Mouse (Mus musculus): ENCODE results near the gene Dag1. TPM values are rescaled to one million over a fixed set of nuclear protein-coding genes. Genes with fewer than 3 reads are reported as not detected.

The Dag1 gene
- polyA plus RNA-seq, 1 experiment from 2014 or later, result 62.4 TPM

GRCm38 (mm10) chr9:108154814-108155213, 108.9 kb downstream of the Dag1 start:
- no peaks in the 10 kb centered on the region for H3K36me3 ChIP-seq (ENCODE audit: control insufficient read depth, insufficient read depth, low read length)
- 92% methylated on average over 12 of the region's 12 CpGs for WGBS
- DNase-seq (ENCODE audit: low spot score) (no peak), ATAC-seq (ENCODE audit: insufficient read depth, low FRiP score, low TSS enrichment) (no peak)
- no peaks in the 10 kb centered on the region for H3K27me3 ChIP-seq (ENCODE audit: control insufficient read depth, insufficient read depth, low read length)
- 0 out of 2 replicates have a peak, but pooled peaks cover 1% of the 10 kb centered on the region for H3K4me1 ChIP-seq (ENCODE audit: control insufficient read depth, insufficient read depth, low read length)
- H3K4me2 ChIP-seq (ENCODE audit: low read depth), result no peak overlapping the region
- no peak overlapping the region for H3K4me3 ChIP-seq (ENCODE audit: low read depth, low read length)
- H3K9ac ChIP-seq (ENCODE audit: low read length), result no peak overlapping the region
- H3K27ac ChIP-seq (ENCODE audit: low read depth, low read length), result no peak overlapping the region
- H3K9me3 ChIP-seq (ENCODE audit: control insufficient read depth, low read length), result no peaks in the 10 kb centered on the region

Other genes starting within 250 kb of the Dag1 start
- gene Gmppb, start 214.7 kb downstream of the Dag1 start, polyA plus RNA-seq (2014; fragmentation: Nextera tagmentation; extraction: Ambion mirVana), result 21.7 and 23.6 TPM in 2 replicates
- gene Amigo3, start 210.8 kb downstream of the Dag1 start, polyA plus RNA-seq (2014; fragmentation: Nextera tagmentation; extraction: Ambion mirVana), result 2.7 and 2.8 TPM in 2 replicates
- 0.49 and 1.0 TPM in 2 replicates for gene Mst1, start 183.5 kb downstream of the Dag1 start, polyA plus RNA-seq (2014; fragmentation: Nextera tagmentation; extraction: Ambion mirVana)
- 31.6 and 35.9 TPM in 2 replicates for gene Rnf123, start 180.6 kb downstream of the Dag1 start, polyA plus RNA-seq (2014; fragmentation: Nextera tagmentation; extraction: Ambion mirVana)
- gene Apeh, start 169.4 kb downstream of the Dag1 start, polyA plus RNA-seq (2014; fragmentation: Nextera tagmentation; extraction: Ambion mirVana), result 54.3 and 62.7 TPM in 2 replicates
- gene Bsn, start 73.6 kb downstream of the Dag1 start, polyA plus RNA-seq (2014; fragmentation: Nextera tagmentation; extraction: Ambion mirVana), result 3.0 and 4.3 TPM in 2 replicates
- gene Nicn1, start 26.5 kb upstream of the Dag1 start, polyA plus RNA-seq (2014; fragmentation: Nextera tagmentation; extraction: Ambion mirVana), result 63.8 and 65.1 TPM in 2 replicates
- 18.8 and 18.9 TPM in 2 replicates for gene Amt, start 32.9 kb upstream of the Dag1 start, polyA plus RNA-seq (2014; fragmentation: Nextera tagmentation; extraction: Ambion mirVana)
- gene Rhoa, start 42.2 kb upstream of the Dag1 start, polyA plus RNA-seq (2014; fragmentation: Nextera tagmentation; extraction: Ambion mirVana), result 236 and 274 TPM in 2 replicates
- gene Tcta, start 42.2 kb upstream of the Dag1 start, polyA plus RNA-seq (2014; fragmentation: Nextera tagmentation; extraction: Ambion mirVana), result 30.8 and 31.4 TPM in 2 replicates
- 700 and 705 TPM in 2 replicates for gene Gpx1, start 74.9 kb upstream of the Dag1 start, polyA plus RNA-seq (2014; fragmentation: Nextera tagmentation; extraction: Ambion mirVana)
- 141 and 145 TPM in 2 replicates for gene Usp4, start 83.9 kb upstream of the Dag1 start, polyA plus RNA-seq (2014; fragmentation: Nextera tagmentation; extraction: Ambion mirVana)
- 0.84 and 1.3 TPM in 2 replicates for gene 1700102P08Rik, start 128.8 kb upstream of the Dag1 start, polyA plus RNA-seq (2014; fragmentation: Nextera tagmentation; extraction: Ambion mirVana)
- 0.62 and 0.77 TPM in 2 replicates for gene Ccdc36, start 164.5 kb upstream of the Dag1 start, polyA plus RNA-seq (2014; fragmentation: Nextera tagmentation; extraction: Ambion mirVana)
- gene BC048562, start 172.5 kb upstream of the Dag1 start, polyA plus RNA-seq (2014; fragmentation: Nextera tagmentation; extraction: Ambion mirVana), result not detected in 2 replicates
- gene Ccdc71, start 196.6 kb upstream of the Dag1 start, polyA plus RNA-seq (2014; fragmentation: Nextera tagmentation; extraction: Ambion mirVana), result 50.2 and 58.2 TPM in 2 replicates
- gene Klhdc8b, start 197.6 kb upstream of the Dag1 start, polyA plus RNA-seq (2014; fragmentation: Nextera tagmentation; extraction: Ambion mirVana), result 25.4 and 28.9 TPM in 2 replicates
- 17.2 and 18.1 TPM in 2 replicates for gene Lamb2, start 215.8 kb upstream of the Dag1 start, polyA plus RNA-seq (2014; fragmentation: Nextera tagmentation; extraction: Ambion mirVana)
- 73.8 and 79.9 TPM in 2 replicates for gene Usp19, start 226.6 kb upstream of the Dag1 start, polyA plus RNA-seq (2014; fragmentation: Nextera tagmentation; extraction: Ambion mirVana)
- gene Qars, start 243.7 kb upstream of the Dag1 start, polyA plus RNA-seq (2014; fragmentation: Nextera tagmentation; extraction: Ambion mirVana), result 120 and 129 TPM in 2 replicates